Mouse (Mus musculus): ENCODE results near the gene Mtmr11.
"Not testable (repeated sequence)": the region's sequence is repeated elsewhere in the genome, so short reads cannot be mapped to it uniquely, and the experiment has no call there.

Mtmr11 gene

DNA sequence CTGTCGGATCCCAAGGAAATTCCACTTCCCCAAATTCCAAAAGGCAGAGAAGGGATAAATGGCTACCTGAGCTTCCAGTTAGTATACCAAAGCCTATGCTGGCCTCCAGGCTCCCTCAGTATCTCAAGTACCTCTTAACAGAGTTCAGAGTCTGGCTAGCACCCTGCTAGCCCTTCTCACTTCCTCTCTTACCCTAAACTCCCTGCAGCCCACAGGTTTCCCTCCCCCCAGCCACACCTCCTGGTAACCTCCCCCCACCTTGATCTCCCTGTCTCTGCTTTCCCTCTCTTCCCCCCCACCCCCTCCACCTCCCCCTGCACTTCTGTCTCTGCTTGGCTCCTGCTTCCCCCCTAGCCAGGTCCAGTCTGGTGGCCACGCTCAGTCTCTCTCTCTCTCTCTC, 37.9 kb downstream of the Mtmr11 start:
- DNase-seq (ENCODE audit: inconsistent age in 2 of 2, low spot score in 1 of 2), result no peak

DNA sequence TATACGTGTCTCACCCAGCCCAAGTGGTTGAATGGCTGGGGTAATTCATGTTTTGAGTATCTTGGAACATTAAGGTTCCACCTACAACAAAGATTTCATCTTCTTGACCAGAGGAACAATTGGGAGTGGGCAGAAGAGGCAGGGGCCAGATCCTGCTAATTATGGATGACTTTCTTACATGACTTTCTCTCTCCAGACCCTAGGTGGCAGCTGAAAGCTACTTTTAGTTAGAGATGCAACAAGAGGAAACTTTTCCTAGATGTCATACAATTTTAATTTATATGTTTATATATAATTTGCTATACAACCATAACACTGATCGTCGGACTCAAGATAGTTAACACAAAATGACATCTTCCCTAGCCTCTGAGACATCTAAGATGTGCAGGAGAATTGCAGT, 46.0 kb downstream of the Mtmr11 start:
- DNase-seq (ENCODE audit: inconsistent age in 2 of 2, low spot score in 1 of 2), result peak in 1 of 2 experiments; percentile 53

DNA sequence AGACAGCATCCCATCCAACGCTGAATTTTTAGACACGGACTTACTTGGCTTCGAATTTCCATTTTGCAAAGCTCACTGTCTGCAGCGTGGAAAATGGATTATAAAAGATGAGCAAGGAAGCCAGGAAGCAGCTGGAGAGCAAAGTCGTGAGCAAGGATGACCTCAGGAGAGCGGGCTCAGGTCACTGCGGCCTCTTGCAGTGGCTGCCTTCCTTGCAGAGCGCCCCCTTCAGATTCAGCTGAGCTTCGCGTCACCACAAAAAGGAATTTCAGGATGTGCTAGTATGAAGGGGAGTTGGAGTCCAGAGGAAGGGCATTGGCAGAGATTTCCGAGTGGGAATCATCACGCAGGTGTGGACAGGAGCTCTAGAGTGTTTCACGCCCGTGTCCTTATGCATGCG, 47.4 kb downstream of the Mtmr11 start:
- DNase-seq (ENCODE audit: inconsistent age in 2 of 2, low spot score in 1 of 2), result peak; percentile 44 to 76

DNA sequence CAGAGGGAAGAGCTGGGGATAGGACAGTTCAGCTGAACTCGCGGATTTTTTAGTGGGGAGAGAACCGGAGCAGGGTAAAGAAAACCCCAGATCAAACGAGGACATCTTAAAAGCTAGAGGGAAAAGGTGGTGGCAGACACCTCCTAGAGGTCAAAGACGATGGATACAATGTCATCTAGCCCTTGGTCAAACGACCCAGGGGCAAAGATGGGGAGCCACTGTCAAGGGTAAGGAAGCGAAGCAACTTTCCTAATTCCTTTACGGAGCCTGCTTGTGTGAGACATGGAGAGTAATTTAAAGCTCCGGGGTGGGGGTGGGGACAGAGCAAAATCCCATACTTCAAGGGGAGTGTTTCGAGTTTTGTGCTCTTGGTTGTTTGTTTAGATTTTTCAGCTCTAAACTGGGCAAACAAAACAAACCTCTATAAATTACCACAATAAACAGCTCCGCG, 57.4 kb downstream of the Mtmr11 start:
- DNase-seq (ENCODE audit: inconsistent age in 2 of 2, low spot score in 1 of 2), result peak in 1 of 2 experiments; percentile 85

DNA sequence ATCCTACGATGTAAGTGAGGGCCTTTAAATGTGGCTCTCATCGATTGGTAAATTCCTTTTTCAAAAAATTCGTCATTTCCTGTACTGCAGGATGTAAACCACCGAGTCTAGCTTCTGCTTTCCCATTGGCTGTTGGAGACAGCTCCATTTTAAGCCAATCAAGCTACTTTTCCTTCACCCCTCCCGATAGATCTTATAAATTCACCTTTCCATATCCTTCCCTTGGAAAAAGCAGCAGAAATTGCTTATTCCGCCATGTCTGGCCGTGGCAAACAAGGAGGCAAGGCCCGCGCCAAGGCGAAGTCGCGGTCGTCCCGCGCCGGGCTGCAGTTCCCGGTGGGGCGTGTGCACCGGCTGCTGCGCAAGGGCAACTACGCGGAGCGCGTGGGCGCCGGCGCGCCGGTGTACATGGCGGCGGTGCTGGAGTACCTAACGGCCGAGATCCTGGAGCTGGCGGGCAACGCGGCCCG, 57.9 kb downstream of the Mtmr11 start, which contains the start of the genes Bola1 and Hist2h2ab:
Gene Bola1 (minus strand): TSS at position 49 of the 470 bp plus-strand sequence.
Gene Hist2h2ab (plus strand): TSS at position 205 of the 470 bp plus-strand sequence.
- peak; percentile 84 to 95 for DNase-seq (ENCODE audit: inconsistent age in 2 of 2, low spot score in 1 of 2)

DNA sequence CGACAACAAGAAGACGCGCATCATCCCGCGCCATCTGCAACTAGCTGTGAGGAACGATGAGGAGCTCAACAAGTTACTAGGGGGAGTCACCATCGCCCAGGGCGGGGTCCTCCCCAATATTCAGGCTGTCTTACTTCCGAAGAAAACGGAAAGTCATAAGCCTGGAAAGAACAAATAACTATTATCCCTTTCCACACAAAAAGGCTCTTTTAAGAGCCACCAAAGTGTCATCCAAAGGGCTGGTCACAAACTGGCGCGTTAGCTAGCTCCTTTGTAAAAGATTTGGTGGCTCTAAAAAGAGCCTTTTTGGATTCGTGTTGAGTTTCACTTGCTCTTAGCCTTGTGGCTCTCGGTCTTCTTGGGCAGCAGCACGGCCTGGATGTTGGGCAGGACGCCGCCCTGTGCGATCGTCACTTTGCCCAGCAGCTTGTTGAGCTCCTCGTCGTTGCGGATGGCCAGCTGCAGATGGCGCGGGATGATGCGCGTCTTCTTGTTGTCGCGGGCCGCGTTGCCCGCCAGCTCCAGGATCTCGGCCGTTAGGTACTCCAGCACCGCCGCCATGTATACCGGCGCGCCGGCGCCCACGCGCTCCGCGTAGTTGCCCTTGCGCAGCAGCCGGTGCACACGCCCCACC, 58.4 kb downstream of the Mtmr11 start:
- not testable (repeated sequence) for DNase-seq (ENCODE audit: inconsistent age in 2 of 2, low spot score in 1 of 2)

DNA sequence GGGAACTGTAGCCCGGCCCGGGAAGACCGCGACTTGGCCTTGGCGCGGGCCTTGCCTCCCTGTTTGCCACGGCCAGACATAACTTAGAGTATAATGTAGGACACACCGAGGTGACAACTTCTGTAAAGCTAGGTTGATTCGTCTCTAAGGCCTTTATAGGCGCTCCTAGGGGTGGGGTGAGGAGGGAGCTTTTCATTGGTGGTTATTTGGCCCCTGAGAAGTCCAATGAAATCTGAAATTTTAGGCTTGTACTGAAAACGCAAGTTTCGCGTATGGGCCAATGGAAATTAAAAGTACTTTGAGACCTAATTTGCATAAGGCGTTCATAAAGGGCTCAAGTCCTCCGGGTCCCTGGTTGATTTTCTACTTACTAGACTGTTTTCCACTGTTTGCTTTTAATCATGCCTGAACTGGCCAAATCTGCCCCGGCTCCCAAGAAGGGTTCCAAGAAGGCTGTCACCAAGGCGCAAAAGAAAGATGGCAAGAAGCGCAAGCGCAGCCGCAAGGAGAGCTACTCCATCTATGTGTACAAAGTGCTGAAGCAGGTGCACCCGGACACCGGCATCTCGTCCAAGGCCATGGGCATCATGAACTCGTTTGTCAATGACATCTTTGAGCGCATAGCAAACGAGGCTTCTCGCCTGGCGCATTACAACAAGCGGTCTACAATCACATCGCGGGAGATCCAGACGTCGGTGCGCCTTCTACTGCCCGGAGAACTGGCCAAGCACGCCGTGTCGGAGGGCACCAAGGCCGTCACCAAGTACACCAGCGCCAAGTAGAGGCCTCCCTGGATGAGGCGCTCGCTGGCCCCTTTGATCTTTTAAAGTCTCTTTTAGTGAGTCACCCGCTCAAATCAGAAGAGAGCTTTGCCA, 59.2 kb downstream of the Mtmr11 start, which contains the start of the genes Hist2h2ac and Hist2h2be:
Gene Hist2h2ac (minus strand): TSS at position 116 of the 875 bp plus-strand sequence.
Gene Hist2h2be (plus strand): TSS at position 355 of the 875 bp plus-strand sequence.
- peak; percentile 93 to 99 for DNase-seq (ENCODE audit: inconsistent age in 2 of 2, low spot score in 1 of 2)

Measured in adrenal gland, adult (tissue).